Mouse (Mus musculus) myocyte (in vitro differentiated cells): ENCODE results near the gene Ptger4. TPM values are rescaled to one million over a fixed set of nuclear protein-coding genes. Genes with fewer than 3 reads are reported as not detected.
"Not testable (repeated sequence)": the region's sequence is repeated elsewhere in the genome, so short reads cannot be mapped to it uniquely, and the experiment has no call there.

Experiments used
- H3K27me3 ChIP-seq: one replicate; pipeline ENCODE4 v1.6.1; 2011; ENCODE audit not compliant: control insufficient read depth, insufficient read depth, insufficient read length
- H3K36me3 ChIP-seq: one replicate; pipeline ENCODE4 v1.6.1; 2011; ENCODE audit not compliant: control insufficient read depth, insufficient read depth
- H3K4me2 ChIP-seq: one replicate; pipeline ENCODE4 v1.6.1; 2011; ENCODE audit warnings: low read depth, control low read depth
- H3K4me3 ChIP-seq: one replicate; pipeline ENCODE4 v1.5.1; 2011; ENCODE audit warnings: mild to moderate bottlenecking, control low read depth, moderate library complexity
- H3K79me2 ChIP-seq: one replicate; pipeline ENCODE4 v1.6.1; 2011; ENCODE audit not compliant: control insufficient read depth, insufficient read depth
- H3ac ChIP-seq: one replicate; pipeline ENCODE4 v1.6.1; 2011; ENCODE audit not compliant: control insufficient read depth, insufficient read length
- CEBPB ChIP-seq: IDR thresholded peaks from 2 replicates; pipeline ENCODE4 v1.6.1; 2011; ENCODE audit warnings: mild to moderate bottlenecking, moderate library complexity; ENCODE audit not compliant: poor library complexity, insufficient read depth, severe bottlenecking
- E2F4 ChIP-seq: IDR thresholded peaks from one replicate; pipeline ENCODE4 v1.6.1; 2011; ENCODE audit warnings: mild to moderate bottlenecking, control low read depth, moderate library complexity; ENCODE audit not compliant: insufficient read depth
- MAX ChIP-seq: IDR thresholded peaks from one replicate; pipeline ENCODE4 v1.6.1; 2011; ENCODE audit warnings: low read depth, mild to moderate bottlenecking, control low read depth
- MYOD1 ChIP-seq, 3 experiments: IDR thresholded peaks; one replicate each; pipeline ENCODE4 v1.6.1; 2011; ENCODE audit warnings: control low read depth in 2 of 3, low read depth in 2 of 3, mild to moderate bottlenecking in 2 of 3, moderate library complexity in 1 of 3; ENCODE audit not compliant: insufficient read length in 2 of 3, control insufficient read depth in 1 of 3
- MYOG ChIP-seq, 3 experiments: IDR thresholded peaks; one replicate each; pipeline ENCODE4 v1.6.1; 2011; ENCODE audit warnings: control low read depth in 2 of 3, low read depth in 2 of 3, mild to moderate bottlenecking in 2 of 3; ENCODE audit not compliant: insufficient read length in 2 of 3, control insufficient read depth in 1 of 3, insufficient read depth in 1 of 3
- POLR2A ChIP-seq: IDR thresholded peaks from one replicate; pipeline ENCODE4 v1.6.1; 2011; ENCODE audit warnings: low read depth, mild to moderate bottlenecking, control low read depth, moderate library complexity; ENCODE audit not compliant: insufficient read length
- POLR2AphosphoS2 ChIP-seq: IDR thresholded peaks from one replicate; pipeline ENCODE4 v1.6.1; 2011; ENCODE audit warnings: low read depth, control low read depth; ENCODE audit not compliant: insufficient read length
- REST ChIP-seq: IDR thresholded peaks from one replicate; pipeline ENCODE4 v1.6.1; 2011; ENCODE audit warnings: mild to moderate bottlenecking, control low read depth, moderate library complexity; ENCODE audit not compliant: insufficient read depth, insufficient read length
- SRF ChIP-seq: IDR thresholded peaks from one replicate; pipeline ENCODE4 v1.6.1; 2011; ENCODE audit warnings: low read depth; ENCODE audit not compliant: control insufficient read depth, insufficient read length
- TCF12 ChIP-seq: IDR thresholded peaks from one replicate; pipeline ENCODE4 v1.6.1; 2011; ENCODE audit warnings: mild to moderate bottlenecking, control low read depth; ENCODE audit not compliant: poor library complexity, insufficient read depth, severe bottlenecking
- TCF3 ChIP-seq: IDR thresholded peaks from one replicate; pipeline ENCODE4 v1.6.1; 2011; ENCODE audit warnings: low read depth, control low read depth; ENCODE audit not compliant: insufficient read length
- USF1 ChIP-seq: IDR thresholded peaks from one replicate; pipeline ENCODE4 v1.6.1; 2011; ENCODE audit warnings: low read depth, mild to moderate bottlenecking, control low read depth, moderate library complexity
- polyA plus RNA-seq: library from polyadenylated mRNA; unstranded; fragments of >200 nt; fragmentation: generic; extraction: Trizol; gene quantifications from one replicate; pipeline ENCODE4 v1.2.1, GENCODE M21; 2012; ENCODE audit warnings: missing spikeins

Ptger4 gene
- polyA plus RNA-seq, 1 experiment, result 0.95 TPM

DNA sequence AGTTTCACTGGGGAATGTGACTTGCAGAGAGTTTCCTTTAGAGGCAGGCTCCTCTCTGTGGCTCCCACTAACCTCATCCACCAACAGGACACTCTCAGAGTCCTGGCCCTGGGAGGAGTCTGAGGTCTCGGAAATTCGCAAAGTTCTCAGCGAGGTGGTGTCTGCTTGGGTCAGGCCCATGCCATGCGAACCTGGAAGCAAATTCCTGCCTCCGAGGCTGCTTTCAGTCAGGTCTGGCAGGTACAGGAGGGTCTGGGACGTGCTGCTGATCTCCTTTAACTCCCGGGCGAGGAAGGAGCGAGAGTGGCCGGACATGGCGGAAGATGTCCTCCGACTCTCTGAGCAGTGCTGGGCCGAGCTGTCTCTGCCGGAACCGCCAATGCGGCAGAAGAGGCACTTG lies 9.3 kb downstream of the Ptger4 start:
- H3K4me3 ChIP-seq, result no peak overlapping the region
- peaks cover 6% of the 10 kb centered on the region for H3K79me2 ChIP-seq

DNA sequence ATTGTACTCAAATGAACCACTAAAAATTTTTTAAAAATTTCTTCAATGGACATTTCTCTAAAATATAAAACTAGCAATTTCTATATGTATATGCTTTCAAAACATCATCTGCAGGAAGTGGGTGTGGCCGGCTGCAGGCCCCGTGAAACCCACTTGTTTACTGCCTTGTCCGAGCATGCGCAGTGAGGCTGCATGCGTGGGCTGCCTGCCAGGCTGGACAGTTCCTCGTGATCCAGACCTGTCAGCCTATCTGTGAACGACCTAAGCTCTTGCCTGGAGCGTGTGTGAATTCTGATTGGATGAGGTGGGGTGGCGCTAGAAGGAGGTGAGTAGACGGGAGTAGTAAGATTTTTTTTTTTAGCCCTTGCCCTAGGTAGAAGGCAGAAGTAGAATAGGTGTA lies 13.2 kb downstream of the Ptger4 start:
- not testable (repeated sequence) for H3K4me2 ChIP-seq, H3K4me3 ChIP-seq, H3K79me2 ChIP-seq, H3ac ChIP-seq, H3K27me3 ChIP-seq, H3K36me3 ChIP-seq

More for the DNA sequence above, 9.3 kb downstream of the Ptger4 start:
- Histone ChIP-seq H3ac (no peak overlapping the region), H3K27me3 (no peaks in the 10 kb centered on the region), H3K4me2 (no peak overlapping the region), H3K36me3 (no peaks in the 10 kb centered on the region)
- TF ChIP-seq POLR2A, result no peak
- TF ChIP-seq MYOD1 (IDR thresholded peaks at IDR 0.05; ENCODE audit: control insufficient read depth in 1 of 3, insufficient read length in 2 of 3, low read depth in 2 of 3), result no peak
- no peak for TF ChIP-seq MAX
- TF ChIP-seq TCF12, result no peak

DNA sequence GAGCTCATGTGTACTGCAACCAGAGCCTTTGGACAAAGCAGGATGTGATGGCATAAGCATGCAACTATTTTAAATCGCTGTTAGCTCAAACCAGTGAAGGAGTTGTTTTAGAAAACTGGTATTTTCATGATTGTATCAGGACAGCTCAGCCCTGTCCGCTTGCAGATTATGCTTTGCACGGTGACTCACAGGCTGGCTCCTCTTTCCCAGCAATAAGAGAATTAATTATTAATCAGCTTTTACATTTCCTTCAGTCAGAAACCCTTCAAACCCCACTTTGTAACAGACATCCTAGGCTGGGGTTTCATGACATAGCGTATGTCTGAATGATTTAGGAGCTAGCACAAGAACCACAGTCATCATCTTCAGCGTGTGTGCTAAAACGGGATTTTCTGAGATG lies 23.5 kb downstream of the Ptger4 start:
- Histone ChIP-seq H3K27me3 (no peaks in the 10 kb centered on the region), H3K36me3 (peaks cover 10% of the 10 kb centered on the region), H3K4me2 (no peak overlapping the region), H3ac (no peak overlapping the region), H3K4me3 (no peak overlapping the region), H3K79me2 (no peaks in the 10 kb centered on the region)
- TF ChIP-seq USF1 (no peak), E2F4 (no peak), TCF12 (no peak), POLR2A (no peak), MYOG (IDR thresholded peaks at IDR 0.05; ENCODE audit: control insufficient read depth in 1 of 3, insufficient read depth in 1 of 3, insufficient read length in 2 of 3, low read depth in 2 of 3) (no peak), POLR2AphosphoS2 (no peak), TCF3 (no peak), SRF (no peak), CEBPB (no peak), REST (no peak)

DNA sequence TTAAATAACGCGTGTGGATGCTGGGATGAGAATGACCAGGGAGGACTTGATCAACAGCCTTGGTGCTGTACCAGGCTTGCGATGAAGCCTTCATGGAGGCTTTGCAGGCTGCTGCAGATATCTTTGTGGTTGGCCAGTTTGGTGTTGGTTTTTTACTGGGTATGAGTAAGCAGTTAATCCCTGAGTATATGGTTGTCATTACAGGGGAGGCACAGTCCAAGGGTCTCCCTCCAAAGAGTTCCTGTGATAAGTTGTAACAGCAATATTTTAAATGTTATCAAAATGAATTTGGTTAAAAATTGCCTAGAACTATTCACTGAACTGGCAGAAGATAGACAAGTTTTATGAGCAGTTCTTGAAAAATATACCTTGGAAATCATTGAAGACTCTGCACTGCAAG lies 34.9 kb downstream of the Ptger4 start:
- no peak overlapping the region for H3ac ChIP-seq
- no peak overlapping the region for H3K4me3 ChIP-seq
- TF ChIP-seq TCF3, result no peak
- no peak for TF ChIP-seq REST
- no peak for TF ChIP-seq E2F4
- no peak for TF ChIP-seq USF1
- no peak for TF ChIP-seq CEBPB
- no peak for TF ChIP-seq MAX
- TF ChIP-seq TCF12, result no peak
- TF ChIP-seq POLR2AphosphoS2, result no peak
- no peak for TF ChIP-seq MYOG (IDR thresholded peaks at IDR 0.05; ENCODE audit: control insufficient read depth in 1 of 3, insufficient read depth in 1 of 3, insufficient read length in 2 of 3, low read depth in 2 of 3)
- TF ChIP-seq MYOD1 (IDR thresholded peaks at IDR 0.05; ENCODE audit: control insufficient read depth in 1 of 3, insufficient read length in 2 of 3, low read depth in 2 of 3), result no peak
- no peak for TF ChIP-seq SRF

DNA sequence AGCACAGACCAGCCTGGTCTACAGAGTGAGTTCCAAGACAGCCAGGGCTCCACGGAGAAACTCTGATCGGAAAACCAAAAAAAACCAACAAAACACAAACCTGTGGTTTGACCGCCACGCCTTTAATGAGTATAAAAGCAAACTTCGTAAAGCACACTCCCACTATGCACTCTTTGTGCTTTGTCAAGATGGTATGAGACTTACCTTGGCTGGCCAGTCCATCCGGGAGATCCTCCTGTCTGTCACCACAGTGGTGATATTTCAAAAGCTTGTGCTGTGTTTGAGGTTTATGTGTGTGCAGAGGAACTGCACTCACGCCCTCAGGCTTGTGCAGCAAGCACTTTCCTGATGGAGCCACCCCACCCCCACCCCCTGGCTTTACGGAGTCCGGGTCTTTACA lies 38.8 kb downstream of the Ptger4 start:
- Histone ChIP-seq H3K27me3 (no peaks in the 10 kb centered on the region), H3K4me2 (no peak overlapping the region), H3K36me3 (peaks cover under 1% of the 10 kb centered on the region), H3K79me2 (no peaks in the 10 kb centered on the region), H3ac (no peak overlapping the region), H3K4me3 (no peak overlapping the region)
- TF ChIP-seq POLR2A (no peak), CEBPB (no peak), REST (no peak), POLR2AphosphoS2 (no peak), TCF12 (no peak), MYOG (IDR thresholded peaks at IDR 0.05; ENCODE audit: control insufficient read depth in 1 of 3, insufficient read depth in 1 of 3, insufficient read length in 2 of 3, low read depth in 2 of 3) (no peak), USF1 (no peak), TCF3 (no peak)

More for the DNA sequence above, 34.9 kb downstream of the Ptger4 start:
- Histone ChIP-seq H3K36me3 (peaks cover 27% of the 10 kb centered on the region), H3K4me2 (no peak overlapping the region), H3K79me2 (no peaks in the 10 kb centered on the region), H3K27me3 (no peaks in the 10 kb centered on the region)

DNA sequence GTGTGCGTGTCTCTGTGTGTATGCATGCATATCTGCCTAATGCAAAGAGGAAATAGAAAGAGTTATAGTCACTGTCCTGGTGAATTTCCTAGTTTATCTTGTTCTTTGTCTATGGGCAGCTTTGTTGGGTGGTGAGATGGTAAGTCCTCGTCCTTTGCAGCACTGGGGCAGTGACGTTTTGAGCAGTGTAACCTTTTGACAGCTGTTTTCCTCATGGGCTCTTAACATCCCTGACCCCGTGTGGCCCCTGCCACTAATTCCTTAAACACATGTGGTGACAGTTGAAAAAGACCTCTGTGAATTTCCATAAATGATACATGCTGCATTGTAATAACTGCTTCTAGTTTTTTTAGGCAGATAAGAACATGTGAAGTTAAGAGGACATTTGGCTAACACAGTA lies 47.3 kb downstream of the Ptger4 start:
- Histone ChIP-seq H3ac (no peak overlapping the region), H3K79me2 (no peaks in the 10 kb centered on the region), H3K4me3 (no peak overlapping the region), H3K27me3 (no peaks in the 10 kb centered on the region), H3K36me3 (no peaks in the 10 kb centered on the region), H3K4me2 (peak overlapping the region; percentile 54)
- TF ChIP-seq MAX, result no peak
- TF ChIP-seq TCF12, result no peak
